Mouse (Mus musculus) ovary, postnatal 10 days (tissue): ENCODE data around the gene Pigv.

Experiments used
- DNase-seq: peaks from one replicate; pipeline ENCODE4 v3.0.0; 2022; ENCODE audit warnings: low spot score

Gene Pigv

DNA sequence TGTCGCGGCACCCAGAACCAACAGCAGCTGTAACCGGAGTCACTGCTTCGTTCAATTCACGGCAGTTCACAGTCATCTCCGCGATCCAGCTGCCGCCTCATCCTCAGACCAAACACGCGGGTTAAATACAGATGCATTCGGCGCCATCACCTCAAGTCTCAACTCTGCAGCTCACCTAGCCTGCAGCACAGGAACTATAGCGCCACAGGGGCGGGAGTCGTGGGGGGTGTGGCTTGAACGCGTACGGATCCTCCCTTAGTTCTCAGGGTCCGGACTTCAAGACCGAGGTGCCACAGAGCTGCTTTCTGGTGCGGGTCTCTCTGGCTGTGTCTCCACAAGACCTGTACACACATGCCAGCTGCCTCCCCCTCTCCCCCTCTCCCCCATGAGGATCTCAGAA, 26.8 kb downstream of the Pigv start:
- DNase-seq = no peak

DNA sequence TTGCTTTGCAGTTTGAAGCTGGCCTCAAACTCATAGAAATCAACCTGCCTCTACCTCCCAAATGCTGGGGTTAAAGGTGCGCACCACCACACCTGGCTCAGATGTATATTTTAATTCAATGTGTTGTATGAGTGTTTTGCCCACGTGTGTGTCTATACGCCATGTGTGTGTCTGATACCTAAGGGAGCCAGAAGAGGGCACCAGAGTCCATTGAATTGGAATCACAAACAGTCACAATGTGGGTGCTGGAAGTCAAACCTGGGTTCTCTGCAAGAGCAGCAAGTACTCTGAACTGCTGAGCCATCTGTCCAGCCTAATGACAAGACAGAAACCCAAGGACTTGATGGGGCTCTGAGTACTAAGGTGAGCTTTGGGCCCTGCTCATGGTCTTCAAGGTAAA, 27.3 kb downstream of the Pigv start:
- no peak for DNase-seq

DNA sequence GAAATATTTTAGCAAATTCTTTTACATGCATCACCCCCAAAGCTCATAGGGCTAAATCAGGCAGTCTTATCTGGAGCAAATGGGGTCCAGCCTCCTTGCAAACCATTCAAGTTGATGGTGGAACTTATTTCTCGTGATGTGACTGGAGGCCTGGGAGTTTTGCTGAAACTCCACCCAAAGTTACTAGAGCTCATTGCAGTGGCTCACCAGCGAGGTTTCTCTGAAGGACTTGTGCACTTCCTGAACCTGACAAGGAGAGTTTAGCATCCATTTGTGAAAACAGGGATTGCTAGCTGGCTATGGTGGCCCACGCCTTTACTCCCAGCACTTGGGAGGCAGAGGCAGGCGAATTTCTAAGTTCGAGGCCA, 38.4 kb downstream of the Pigv start:
- DNase-seq = no peak

DNA sequence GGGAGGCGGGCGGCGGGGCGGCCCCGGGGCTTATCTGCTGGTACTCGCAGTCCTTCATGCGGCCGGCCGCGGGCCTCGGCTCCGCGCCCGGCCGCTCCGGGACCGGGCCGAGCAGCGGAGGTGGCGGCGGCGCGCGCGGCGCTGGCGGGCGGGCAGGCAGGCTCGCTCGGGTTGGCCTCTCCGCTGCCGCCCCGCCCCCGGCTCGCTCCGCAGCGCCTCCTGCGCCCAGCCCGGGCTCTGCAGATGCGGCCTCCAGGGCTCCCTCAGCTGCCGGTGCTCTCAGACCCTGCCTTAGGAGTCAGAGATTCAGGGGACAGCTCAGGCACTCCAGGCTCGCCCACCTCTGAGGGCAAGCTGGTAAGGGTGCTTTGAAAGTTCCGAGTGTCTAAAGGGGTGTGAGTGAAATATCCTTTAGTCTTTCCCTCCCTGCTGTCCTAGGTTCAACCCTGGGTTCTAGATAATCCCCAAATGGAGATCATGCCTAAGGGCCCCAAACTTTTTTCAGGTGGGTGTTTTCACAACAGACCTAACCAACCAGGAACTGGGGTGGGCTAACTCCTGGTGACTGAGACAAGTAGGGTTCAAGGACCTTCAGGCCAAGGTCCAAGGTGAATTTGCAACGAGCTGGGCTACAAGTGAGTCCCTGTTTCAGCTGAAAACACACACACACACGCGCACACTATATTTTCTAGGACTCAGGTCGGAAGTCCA, 39.0 kb downstream of the Pigv start:
- peak; percentile 86 for DNase-seq

DNA sequence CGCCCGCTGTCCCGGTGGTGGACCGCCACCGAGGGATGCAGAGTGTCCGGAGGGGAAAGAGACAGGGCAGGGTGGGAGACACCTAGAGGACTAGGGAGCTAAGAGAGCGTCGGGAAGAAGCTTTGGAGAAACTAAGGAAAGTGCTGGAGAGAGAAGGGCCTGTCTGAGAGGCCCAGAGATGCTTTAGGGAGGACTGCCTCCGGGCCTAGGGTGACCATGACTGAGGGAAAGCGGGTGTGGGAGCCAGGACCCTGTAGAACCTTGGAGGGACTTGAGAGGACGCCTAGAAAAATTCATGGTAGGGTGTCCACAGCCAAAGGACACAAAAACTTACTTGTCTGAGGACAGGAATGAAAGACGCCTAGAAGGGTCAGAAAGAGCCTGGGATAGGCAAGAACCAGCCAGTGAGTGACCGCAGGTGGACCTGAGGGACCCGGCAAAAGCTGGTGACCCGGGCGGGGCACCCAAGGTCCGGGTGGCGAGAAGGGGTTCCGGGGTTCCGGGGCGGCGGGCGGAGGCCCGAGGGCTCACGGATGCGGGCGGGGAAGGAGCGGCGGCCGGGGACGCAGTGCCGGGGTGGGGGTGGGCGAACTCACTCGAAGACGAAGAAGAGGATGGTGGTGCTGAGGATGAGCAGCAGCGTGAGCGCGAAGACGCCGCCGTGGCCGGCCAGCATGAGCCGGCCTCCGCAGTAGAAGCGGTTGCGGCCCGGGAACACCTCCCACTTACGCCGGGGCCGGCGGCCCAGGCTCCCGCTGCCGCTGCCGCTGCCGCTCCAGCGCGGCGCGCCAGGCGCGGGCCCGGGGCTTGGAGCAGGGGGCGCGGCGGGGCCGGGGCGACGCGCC, 39.7 kb downstream of the Pigv start:
- DNase-seq = peak; percentile 27

DNA sequence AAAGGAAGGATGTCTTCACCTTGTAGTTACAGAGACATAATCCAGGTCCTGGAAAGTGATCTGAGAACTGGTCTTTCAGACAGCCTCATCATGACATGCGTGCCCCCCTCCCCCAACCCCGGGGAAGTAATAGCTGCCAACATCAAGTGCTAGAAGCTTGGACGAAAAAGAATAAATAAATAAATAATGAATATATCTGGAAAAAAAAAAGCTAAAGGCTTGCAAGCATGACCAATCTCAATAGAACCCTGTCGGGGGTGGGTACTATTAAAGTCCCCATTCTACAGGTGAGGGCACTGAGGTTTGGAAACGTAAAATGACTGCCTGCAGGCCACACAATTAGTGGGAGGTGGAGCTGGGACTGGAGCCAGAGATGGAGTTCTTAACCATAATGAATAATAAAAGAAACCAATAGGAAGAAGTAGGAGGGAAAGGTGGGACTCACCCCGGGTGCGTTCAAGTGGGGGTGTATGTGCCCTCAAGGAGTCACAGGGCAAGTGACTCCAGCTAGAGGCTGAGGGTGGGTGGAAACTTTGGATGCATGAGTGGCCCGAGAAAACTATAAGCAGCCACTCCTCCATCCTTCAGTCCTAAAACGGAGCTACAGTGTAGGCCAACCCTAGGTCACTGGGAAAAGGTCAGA, 40.6 kb downstream of the Pigv start:
- no peak for DNase-seq

DNA sequence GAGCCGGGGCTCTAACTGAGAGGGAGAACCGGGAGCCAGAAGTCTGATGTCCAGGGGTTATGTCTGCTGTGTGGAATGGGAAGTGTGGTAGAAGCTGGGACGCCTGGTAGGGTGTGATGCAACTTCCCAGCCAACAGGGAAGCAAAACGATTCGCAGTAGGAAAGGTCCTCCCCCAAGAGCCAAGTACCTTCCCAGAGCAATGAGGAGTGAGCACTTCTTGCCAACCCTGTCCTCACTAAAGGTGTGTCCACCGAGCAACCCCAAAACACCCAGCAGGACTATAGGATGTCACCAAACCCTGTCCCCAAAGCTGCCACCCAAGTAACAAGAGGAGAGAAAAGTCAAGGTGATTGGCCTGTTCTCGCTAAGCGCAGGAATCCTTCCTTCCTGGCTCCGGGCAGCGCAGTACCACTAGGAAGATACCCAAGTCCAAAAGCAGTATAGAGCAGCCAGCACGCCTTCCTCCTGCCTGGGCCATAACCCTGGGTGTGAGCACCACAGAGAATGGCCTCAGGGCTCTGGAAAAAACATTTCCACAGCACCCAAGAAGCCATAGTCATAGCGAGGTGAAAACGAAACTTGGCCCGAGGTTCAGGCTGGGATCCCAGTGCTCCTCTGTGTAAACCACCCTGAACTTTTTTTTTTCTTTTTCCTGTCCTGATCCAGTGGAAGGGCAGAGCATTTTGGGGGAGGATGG, 41.2 kb downstream of the Pigv start:
- DNase-seq = no peak

DNA sequence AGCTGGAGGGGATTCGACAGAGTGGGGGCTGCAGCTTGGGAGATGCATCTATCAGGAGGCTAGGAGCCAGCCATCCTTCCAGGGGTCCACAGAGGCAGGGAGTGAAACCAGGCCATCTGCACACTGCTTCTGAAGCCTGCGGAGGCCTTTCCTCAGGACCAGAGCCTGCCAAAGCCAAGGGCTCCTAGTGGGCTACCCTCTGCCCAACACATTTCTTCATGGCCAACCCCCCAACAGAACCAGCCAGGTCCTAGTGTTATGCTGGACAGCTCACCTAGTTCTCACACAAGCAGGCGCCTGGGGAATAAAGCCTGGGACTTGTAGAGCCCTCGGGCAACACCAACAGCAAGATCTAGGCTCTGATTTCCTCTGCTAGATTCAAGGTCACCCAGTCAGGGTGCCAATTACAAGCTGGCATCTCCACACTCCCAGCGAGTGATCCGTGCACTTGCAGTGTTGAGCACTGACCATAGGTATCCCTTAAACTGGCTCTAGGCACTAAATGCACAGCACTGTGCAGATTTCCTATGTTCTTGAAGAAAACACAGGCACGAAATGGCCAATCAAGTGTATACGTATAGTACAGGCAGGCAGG, 42.0 kb downstream of the Pigv start:
- DNase-seq = no peak

DNA sequence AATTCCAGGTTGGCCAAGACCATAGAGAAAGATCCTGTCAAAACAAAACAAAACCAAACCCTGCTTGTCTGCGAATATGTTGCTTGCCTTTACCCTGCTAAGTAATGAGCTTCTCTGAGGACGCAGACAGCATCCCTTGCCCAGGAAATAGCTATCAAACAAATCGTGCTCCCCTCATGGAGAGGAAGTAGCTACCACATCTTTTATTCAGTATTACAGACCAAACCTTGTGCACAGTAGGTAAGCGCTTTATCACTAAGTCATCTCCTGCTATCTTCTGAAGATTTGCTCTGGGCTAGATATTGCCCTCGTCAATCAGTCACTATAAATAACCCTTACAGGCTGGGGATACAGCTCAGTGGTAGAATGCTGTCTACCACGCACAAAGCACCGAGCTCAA, 43.3 kb downstream of the Pigv start:
- no peak for DNase-seq

DNA sequence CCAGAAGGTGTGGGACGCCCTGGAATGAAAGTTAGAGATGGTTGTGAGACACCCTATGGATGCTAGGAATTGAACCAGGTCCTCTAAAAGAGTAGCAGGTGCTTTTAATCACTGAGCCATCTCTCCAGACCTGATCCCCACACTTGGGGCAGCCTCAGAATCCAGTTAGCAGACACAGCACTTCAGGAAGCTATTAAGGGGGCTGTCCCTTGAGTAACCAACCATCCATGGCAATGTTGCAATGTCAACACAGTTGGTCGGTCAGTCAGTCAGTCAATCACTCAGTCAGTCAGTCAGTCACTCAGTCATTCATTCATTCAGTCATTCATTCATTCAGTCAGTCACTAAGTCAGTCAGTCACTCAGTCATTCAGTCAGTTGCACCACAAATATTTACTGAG, 43.9 kb downstream of the Pigv start:
- no peak for DNase-seq

DNA sequence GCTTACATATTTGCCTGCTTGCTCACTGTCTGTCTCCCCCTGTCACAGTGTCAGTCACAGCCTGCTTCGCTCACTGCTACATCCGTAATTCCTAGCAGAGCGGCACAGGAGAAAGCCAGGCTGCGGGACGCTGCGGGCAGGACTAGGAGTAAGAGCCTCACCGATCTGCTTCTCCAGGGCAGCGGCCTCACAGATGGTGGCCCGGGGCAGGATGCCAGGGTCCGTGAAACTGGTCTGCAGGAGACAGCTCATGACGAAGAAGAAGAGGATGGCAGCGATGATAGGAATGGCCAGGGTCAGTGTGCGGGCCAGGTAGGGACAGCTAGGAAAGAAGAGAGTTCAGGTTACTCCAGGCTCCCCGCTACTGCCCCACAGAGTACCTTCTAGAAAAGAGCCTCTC, 45.4 kb downstream of the Pigv start:
- DNase-seq = no peak

DNA sequence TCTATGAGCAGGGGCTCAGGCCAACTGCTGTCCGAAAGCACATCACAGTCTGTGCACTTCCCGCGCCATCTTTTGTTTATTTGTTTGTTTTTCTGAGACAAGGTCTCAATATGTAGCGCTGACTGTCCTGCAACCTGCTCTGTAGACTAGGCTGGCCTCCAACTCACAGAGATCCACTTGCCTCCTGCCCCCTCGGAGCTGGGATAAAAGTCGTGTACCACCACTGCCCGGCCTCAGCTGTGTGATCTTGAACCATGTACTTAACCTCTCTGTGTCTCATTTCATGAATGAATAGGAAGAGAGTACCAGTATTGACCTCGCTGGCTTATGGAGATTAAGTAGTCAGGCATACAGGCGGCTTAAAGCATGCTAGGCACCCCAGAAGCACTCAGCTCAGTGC, 45.8 kb downstream of the Pigv start:
- DNase-seq = no peak

DNA sequence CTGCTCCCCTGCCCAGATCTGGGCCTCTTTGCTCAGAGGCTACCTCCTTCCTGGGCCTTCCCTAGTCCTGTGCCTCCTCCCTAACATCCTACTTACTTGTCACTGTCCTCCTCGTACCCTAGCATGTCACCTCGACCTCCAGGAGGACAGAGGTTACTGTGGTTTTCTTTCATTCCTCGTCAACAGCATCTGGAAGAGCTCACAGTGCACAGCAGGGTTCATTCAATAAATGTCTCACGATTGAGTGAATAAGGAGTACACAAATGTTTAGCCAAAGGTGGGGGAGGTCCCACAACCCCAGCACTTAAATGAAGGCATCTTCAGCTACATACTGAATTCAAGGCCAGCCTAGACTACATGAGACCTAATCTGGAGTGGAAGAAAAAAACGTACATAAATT, 46.2 kb downstream of the Pigv start:
- DNase-seq = no peak

DNA sequence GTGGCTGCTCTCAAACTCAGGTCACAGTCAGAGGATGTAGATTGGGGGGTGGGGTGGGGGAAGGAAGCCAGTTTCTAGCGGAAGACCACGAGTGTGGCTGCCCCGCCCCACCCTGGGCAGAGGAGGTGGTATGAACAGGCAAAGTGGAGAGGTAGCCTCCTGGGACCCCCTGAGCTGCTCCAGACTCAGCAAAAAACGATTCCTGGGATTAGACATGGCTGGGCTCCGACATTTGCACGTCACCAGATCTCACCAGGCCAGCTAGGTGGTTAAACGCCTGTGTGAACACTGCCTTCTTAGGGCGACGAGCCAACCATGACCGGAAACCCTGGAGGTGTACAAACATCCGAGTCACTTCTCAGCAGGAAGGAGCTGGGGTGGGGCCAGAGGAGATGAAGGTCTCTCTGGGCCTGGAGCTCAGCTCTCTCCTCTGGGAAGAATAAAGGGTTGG, 46.8 kb downstream of the Pigv start:
- no peak for DNase-seq

DNA sequence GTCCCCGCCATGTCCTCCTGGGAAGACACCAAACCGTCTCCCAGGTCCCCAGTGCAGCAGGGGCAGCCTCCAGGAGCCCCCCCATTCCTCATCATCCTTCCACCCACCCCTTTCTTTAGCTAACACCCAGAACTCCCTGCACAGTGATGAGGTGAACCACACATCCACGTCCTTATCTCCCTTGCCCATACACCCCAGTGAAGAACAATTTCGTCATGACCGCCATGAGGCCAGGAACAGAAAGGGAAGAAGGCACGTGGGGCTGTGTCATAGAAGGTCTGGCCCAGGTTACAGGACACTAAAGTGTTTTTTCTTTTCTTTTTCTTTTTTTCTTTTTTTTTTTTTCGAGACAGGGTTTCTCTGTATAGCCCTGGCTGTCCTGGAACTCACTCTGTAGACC, 47.6 kb downstream of the Pigv start:
- DNase-seq = no peak

DNA sequence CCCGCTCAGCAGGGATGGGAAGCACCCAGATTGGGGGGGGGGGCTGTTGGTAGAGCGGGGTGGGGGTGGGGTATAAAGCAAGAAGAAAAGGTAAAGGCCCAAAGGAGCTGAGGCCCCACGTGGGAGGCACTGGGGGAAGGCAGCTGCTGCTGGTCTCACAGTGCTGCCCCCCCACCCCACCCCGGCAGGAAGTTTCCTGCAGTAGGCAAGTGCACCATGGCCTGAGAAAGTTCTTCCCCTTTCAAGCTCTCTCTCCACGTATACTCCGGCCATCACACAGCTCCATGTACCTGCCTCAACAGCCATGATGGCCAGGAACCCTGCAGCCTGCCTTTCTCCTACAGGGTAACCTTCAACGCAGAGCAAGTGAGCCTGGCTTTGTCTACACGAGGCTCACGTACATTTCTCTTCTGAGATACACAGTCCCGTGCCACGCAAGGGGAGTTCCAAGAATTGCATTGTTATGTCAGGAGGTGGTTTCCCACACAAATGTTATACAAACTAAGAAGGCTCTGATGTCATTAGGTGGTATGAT, 50.2 kb downstream of the Pigv start:
- no peak for DNase-seq

DNA sequence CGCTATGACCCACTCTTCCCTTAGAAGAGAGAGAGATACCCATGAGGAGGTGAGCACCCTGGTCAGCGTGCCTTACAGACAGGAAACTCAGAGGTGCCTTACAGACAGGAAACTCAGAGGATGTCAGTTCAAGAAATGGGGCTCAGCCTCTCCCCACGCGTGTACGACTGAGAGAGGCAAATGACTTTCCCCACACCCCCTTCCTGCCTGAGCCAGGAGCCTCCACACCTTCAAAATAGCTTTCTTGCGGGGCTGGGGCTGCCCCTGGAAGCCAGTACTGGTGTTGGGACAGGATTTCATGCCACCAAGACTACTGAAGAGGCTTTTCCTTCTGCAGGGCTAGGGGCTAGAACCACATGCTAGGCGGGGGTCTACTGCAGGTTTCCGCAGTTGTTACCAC, 51.8 kb downstream of the Pigv start:
- DNase-seq = no peak

DNA sequence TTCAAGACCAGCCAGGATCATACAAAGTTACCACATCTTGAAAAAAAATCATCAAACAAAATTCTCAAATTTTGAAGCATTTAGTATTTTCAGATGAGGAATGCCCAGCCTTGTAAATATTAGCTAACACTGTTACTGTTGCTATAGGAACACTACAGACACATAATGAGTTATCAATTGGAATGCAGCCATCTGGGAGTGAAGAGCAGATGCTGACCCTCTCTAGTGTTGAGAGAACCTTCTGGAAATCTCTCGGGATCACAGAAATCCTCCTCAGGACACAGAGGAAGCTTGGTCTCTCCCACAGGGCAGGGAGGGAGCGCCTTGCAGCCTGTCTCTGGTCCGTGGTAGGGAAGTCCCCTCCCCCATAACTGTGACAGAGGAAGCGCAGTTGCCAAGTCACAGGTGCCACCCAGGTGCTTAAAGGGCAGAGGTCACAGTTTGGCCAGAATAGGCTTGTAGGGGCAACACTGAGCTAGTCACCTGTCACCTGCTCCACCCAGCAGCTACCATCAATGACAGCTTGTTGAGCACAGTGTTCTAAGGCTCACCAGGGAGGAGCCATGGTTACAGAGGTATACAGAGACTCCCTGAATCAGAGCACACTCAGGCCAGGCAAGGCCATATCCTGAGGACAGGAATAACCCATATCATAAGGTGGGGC, 52.8 kb downstream of the Pigv start:
- no peak for DNase-seq

DNA sequence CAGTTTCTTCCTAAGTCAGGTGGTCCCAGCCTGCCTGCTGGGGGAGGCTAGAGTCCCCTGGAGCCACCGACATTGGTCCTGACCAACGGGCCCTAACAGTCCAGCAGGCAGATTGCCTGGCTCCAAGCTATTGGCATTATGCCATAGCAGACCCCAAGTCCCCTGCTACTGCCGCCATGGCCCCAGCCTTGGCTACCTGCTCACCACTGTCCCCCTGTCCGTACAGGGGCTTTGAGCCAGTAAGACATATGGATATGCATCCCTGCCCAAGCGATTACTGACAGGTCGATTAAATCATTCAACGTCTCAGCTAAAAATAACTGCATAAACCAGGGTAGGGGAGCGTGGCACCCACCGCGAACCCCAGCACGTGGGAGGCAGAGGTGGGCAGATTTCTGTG, 54.5 kb downstream of the Pigv start:
- DNase-seq = no peak

DNA sequence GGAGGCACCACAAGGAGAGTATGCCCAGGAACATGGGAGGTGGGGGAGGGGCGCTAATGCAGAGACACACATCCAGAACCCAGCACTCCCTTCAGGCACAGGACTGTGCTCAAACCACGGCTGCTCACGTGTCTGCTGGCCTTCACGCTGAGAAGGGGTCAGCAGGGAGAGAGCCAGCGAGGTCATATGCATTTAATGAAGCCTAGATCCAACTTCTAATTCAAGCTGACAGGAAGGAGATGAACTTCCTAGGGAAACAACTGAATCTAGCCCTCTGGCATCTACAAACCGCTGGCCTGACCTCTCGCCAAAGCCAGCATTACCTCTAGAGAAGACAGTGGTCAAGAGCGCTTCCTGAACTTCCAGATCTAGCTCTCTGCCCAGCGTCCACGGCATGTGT, 57.0 kb downstream of the Pigv start:
- DNase-seq = no peak

DNA sequence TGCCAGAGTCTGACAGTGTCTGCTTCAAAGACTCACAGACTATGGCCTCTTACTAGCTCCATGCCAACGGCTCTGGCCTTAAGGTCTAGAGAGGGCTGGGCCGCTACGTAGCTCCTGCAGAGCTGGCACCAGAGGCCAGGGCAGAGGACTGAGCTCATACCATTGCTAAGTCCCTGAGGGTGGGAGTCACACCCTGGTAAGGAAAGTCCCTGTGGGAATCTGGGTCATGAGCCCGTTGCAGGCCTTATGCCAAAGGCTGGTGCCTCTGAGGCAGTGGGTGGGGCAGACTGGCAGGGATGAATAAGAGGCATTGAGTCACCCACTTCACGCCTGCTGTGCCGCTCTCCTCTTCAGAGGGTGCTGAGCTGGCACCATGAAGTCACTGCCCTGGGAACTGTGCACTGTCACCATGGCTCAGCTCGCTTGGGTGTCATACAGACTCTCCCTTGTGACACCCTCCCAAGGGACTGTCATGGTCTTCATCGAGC, 58.1 kb downstream of the Pigv start:
- DNase-seq = no peak
